Mouse (Mus musculus) c-Kit-positive CD71-negative TER-119-negative erythroid progenitor cells, embryonic 14.5 days (primary cell): ENCODE measurements around the gene Mup6.
"Not testable (repeated sequence)": the region's sequence is repeated elsewhere in the genome, so short reads cannot be mapped to it uniquely, and the experiment has no call there.

Experiments
- DNase-seq: peaks from one replicate; pipeline ENCODE4 v3.0.0-alpha.2; 2013; ENCODE audit warnings: low read depth

The Mup6 gene

DNA sequence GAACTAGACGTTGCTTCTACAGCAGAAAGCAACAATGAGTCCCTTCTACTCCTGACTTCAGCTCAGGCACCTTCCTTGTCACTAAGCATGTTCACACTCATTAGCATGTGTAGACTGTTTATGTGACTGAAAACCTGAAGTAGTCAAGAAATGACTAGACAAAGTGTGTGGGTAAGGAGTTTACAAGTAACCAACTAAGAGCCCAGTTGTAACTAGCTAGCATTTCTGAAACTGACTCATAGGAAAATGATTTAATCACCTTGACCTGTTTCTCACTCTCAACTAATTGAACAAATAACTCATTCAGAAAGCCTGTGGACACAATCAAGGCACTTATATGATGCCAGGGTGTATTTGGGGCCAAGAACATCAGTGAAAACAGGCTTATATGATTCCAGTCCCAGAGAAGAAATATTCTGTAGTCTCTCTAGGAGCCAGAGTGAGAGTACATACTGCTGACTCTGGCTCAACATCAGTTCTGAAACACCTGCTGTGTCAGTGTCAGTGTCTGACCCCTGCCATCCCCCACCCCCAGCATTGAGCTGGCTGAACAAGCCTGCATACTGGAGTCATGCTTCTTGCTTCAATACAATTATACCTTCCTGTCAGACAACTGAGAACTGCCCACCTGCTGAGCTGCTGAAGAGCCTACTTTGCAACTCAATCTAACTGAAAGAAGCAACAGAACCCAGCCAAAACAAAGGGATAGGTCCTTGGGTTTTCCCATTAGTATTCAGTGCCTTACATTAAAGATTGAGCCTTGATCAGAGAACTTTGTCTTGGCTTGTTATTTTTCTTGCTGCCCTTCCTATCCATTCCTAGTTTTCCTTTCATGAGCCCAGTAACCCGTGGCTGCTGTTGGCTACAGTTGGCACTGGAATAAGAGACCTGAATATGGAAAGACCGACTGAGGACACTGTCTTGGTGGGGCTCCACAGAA is at the start of gene Mup6:
Gene Mup6 (plus strand): TSS at position 890 of the 940 bp plus-strand sequence.
- no peak for DNase-seq

DNA sequence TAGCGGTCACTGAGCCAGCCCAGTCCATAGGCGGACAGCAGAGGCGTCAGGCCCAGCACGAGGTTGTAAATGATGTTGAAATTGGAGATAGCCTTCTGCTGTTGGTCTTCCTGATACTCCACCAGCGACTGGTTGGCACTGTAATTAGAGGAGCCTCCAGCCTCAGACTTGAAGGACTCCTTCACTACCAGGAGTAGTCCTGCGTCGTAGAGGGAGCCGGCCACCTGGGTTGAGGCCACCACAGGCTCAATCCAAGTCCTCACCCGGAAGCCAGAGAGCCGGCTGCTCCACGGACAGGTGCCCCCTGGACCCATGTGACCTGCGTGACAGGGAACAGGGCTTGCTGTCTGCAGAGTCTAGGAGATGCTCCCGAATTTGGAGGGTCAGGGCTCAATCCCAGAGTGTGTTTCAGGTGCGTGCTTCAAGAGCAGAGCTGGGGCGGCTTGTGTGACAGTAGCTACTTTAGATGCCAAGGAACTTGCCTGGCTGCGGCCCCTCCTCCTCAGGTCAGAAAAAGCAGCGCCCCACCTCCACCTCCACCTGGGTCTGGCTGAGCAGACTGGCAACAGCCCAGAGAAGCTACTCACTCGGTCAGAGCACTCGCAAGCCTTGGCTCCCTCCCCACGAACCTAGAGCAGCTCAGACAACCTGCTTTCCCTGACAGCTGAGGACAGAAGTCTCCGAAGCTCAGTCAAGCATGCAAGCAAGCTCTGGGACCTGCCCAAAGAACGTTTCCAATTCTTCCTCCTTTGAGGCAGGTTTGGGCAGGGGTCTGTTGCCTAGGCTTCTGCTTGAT is 49.3 kb upstream of the Mup6 start, which contains the start of gene Slc46a2:
Gene Slc46a2 (minus strand): TSS at position 449 of the 796 bp plus-strand sequence.
- no peak for DNase-seq

DNA sequence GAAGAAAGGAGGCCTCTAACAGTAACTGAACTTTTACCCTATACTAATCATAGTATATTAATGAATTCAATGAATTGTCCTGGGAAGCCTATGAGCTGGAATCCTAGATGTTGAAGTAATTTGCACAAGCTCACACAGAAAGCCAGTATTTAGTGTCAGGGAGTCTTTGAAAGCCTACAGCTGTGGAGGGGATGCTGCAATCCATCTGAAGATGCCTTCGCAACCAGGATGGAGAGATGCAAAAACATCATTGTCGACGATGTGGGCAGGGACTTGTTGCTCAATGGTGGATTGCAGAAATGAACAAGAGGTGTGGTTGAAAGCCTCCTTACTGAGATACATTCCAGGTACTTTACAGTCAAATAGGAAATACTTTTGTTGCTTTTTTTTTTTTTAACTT is 46.1 kb upstream of the Mup6 start:
- no peak for DNase-seq

DNA sequence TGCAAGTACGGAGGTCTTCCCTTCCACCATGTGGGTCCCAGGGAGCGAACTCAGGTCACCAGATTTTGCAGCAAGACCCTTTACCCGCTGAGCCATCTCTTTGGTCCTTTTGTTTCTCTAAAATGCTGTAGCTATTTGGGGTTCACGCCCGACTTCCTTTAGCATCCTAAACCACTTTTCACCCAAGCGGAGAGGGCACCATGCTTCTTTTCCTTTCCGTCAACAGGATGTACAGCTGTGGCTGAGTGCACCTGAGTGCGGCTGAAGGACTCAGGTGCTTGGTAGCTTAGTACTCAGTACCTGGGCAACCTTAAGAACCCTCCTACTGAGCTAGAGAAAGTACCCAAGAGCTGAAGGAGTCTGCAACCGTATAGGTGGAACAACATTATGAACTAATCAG is 39.0 kb upstream of the Mup6 start:
- no peak for DNase-seq

DNA sequence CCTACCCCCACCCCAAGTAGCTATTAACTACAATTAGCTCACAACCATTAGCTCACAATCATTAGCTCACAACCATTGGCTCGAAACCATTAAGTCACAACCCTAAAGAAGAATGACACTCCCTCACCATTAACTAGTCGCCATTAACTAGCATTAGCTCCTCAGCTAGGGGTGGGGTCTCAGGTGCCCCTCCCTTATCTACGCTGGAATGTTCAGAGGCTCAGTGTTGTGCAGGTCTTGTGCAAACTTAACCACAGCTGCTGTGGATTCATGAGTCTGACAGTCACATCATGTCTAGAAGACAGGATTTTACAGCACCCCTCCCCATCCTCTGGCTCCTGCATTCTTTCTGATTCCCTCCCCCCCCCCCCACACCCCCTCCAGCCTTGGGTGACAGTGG is 36.4 kb upstream of the Mup6 start:
- DNase-seq, result no peak

DNA sequence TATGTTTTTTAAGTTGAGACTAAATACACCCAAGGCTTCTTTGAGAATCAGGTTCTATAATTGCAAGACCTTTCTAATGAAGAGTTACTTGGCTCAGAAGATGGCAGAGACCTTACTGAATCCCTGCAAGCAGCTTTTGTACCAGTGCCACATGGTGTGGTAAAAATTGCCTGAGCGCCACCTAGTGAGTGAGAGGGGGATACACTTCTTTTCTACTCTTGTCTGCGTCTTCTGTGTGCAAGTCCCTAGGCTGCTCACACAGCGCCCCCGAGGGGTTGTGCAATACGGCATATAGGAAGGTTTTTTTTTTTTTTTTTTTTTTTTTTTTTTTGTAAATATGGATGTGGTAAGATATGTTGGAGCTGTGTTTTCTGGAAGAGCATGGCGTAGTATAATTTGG is 35.7 kb upstream of the Mup6 start:
- DNase-seq, result peak; percentile 73

DNA sequence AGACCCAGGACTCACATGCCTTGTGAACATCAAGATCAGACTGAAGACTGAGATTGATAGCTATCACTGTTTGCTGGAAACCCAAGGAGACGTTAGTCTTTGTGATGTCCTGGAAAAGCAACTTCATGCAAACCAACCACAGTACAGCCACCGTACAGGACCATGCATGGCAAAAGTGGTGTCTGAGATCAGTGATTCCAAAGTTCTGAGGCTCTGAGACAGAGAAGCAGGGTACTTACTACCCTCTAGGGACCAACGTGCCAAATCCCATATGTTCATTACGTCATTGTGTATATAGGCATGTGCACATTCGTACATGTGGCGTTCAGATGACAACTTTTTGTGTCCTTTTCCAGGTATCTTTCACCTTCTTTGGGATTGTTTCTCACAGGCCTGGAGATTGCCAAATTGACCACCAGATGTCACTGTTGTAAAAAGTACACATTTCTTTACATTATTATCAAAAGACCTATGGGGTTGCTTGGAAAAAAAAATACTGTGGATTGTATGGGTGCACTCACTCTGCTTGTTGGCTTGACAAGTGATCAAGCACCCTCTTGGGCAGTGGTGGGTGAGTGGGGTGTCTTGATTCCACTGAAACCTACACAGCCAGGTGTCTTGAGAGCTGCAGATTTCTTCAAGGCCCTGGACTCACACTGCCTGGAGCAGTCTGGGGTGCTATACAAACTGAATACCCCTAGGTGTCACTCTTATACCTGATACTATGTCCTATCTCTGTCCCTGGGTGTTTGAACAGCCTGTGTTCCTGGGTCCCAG is 31.4 kb upstream of the Mup6 start:
- DNase-seq, result peak; percentile 23

DNA sequence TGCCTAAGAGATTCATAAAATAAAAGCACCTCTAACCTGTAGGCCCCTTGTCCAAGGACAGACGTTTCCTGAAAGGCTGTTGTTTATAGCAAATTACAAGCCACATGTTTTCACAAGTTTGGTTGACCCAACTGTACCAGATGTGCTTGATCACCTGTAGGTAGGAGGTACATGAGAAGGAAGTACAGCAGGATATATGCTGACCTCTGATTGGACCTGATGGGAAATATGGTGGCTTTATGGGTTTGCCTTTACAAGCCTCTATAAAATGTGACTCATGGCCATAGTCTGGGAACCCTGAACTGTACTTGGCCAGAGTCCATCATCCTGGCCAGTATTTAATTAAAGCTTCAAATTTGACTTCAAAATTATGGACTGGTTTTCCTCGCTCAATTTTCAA is 26.6 kb upstream of the Mup6 start:
- DNase-seq, result no peak

DNA sequence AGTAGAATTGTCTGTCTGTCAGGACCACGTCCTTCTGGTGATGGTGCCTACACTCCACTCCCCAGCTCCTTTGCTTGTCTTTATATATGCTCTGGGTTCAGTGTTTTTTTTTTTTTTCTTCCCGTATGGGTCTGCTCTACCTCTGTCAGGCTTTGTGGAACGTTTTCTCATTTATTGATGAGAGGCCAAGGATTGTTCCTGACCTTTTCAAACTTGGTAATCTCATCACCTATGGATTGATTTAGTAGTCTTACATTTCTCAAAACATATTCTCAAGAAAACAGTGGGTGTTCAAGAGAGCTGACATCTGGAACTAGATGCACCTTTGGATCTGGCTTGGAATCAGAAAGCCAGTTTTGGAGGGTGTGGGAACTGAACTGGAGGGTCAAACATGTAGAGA is 3.5 kb upstream of the Mup6 start, which contains the start of gene Mup4:
Gene Mup4 (minus strand): TSS at position 101 of the 400 bp plus-strand sequence.
- no peak for DNase-seq

DNA sequence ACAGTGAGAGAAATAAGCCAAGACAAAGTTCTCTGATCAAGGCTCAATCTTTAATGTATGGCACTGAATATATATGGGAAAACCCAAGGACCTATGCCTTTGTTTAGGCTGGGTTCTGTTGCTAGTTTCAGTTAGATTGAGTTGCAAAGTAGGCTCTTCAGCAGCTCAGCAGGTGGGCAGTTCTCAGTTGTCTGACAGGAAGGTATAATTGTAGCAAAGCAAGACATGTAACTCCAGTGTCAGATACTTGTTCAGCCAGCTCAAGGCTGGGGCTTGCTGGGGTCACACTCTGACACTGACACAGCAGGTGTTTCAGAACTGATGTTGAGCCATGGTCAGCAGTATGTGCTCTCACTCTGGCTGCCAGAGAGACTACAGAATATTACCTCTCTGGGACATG is 33.8 kb downstream of the Mup6 start:
- DNase-seq, result not testable (repeated sequence)

DNA sequence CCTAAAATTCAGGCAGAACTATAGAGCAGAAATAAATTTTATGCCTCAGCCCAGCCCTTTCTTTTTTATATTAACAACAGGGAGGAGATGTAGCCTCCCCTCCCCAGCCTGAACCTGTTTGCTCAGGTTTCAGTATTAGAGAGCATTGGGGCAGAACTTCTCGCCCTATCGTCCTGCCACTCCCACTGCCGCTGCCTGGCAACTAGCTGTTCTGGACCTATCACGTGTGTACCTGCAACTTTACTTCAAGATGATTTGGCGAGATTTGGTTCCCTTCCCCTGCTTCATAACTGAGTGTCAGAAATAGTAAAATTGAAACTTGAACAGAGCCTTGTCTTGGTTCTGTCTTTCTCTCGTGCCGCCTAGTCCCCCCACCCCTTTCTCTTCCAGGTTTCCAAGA is 56.0 kb downstream of the Mup6 start:
- DNase-seq, result not testable (repeated sequence)

DNA sequence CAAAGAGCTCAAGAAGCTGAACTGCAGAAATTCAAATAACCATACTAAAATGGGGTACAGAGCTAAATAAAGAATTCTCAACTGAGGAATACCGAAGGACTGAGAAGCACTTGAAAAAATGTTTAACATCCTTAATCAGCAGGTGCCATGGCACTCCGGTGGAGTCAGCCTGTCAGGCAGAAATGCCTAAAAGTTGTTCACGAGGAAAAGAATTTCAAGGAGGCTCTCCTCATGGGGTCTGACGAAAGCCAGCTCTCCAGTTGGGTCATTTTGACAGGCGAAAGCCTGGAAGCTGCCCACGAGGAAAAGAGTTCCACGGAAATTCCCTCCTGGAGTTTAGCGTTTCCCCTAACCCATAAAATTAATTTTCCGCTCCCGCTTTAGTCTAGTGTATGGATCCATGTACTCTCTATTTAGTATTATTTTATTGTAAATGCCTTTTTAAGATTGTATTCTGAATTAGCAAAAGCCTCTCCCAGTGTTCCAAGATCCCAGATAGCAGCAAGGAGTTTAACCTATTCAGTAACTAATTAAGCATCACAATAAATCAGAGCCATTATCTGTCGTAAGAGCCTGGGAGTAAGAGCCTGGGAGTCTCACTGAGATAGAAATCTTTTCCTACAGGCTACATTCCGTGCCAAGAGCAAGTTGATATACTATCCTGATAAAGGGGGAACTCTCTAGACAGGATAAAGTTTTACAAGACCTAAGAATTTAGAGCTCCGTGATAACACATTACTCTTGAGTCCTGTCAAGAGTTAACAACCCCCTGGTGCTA is 65.4 kb downstream of the Mup6 start:
- not testable (repeated sequence) for DNase-seq
